Mouse (Mus musculus) forebrain, embryonic 16.5 days (tissue): Measurements from ENCODE around the gene Idi1. TPM values are rescaled to one million over a fixed set of nuclear protein-coding genes. Genes with fewer than 3 reads are reported as not detected.
"Not testable (repeated sequence)": the region's sequence is repeated elsewhere in the genome, so short reads cannot be mapped to it uniquely, and the experiment has no call there.

Experiments used
- ATAC-seq: fragments of 200-750 bp; cut with Nextera tagmentation; 2 replicates; pipeline ENCODE4 v1.8.0; 2017; ENCODE audit warnings: mild to moderate bottlenecking, moderate library complexity
- H3K27ac ChIP-seq: fragments of 300-500 bp; sonication (generic); 2 replicates; pipeline ENCODE4 v1.5.1; 2014; ENCODE audit warnings: low read length, control low read depth
- H3K27me3 ChIP-seq: fragments of 300-500 bp; sonication (generic); replicated peaks from 2 replicates; pipeline ENCODE4 v1.6.1; 2014; ENCODE audit warnings: low read length; ENCODE audit not compliant: control insufficient read depth, insufficient read depth
- H3K36me3 ChIP-seq: fragments of 300-500 bp; sonication (generic); 2 replicates; pipeline ENCODE4 v1.6.1; 2014; ENCODE audit not compliant: control insufficient read depth, insufficient read depth
- H3K4me1 ChIP-seq: fragments of 300-500 bp; sonication (generic); replicated peaks from 2 replicates; pipeline ENCODE4 v1.6.1; 2014; ENCODE audit warnings: low read length; ENCODE audit not compliant: control insufficient read depth, insufficient read depth
- H3K4me2 ChIP-seq: fragments of 300-500 bp; sonication (generic); 2 replicates; pipeline ENCODE4 v1.6.1; 2014; ENCODE audit warnings: mild to moderate bottlenecking, low read length, control low read depth
- H3K4me3 ChIP-seq: fragments of 300-500 bp; sonication (generic); replicated peaks from 2 replicates; pipeline ENCODE4 v1.5.1; 2014; ENCODE audit warnings: mild to moderate bottlenecking, low read length, control low read depth
- H3K9ac ChIP-seq: fragments of 300-500 bp; sonication (generic); replicated peaks from 2 replicates; pipeline ENCODE4 v1.6.1; 2014; ENCODE audit warnings: low read depth, low read length, control low read depth
- H3K9me3 ChIP-seq: fragments of 300-500 bp; sonication (generic); 2 replicates; pipeline ENCODE4 v1.6.1; 2016; ENCODE audit warnings: low read length; ENCODE audit not compliant: control insufficient read depth
- WGBS: fragments of 180-500 bp; shearing (Covaris S2); extraction: QIAGEN DNeasy Blood & Tissue Kit; methylation state at CpG from one replicate; pipeline ENCODE4 v1.1.7; 2014; 5-methylcytosine and 5-hydroxymethylcytosine counted together
- microRNA-seq: library from miRNA; unstranded; fragments of <30 nt; microRNA quantifications from one replicate; pipeline ENCODE4, GENCODE M21; 2017
- polyA plus RNA-seq: library from polyadenylated mRNA; unstranded; fragments of >200 nt; fragmentation: Nextera tagmentation; extraction: Ambion mirVana; gene quantifications from 2 replicates; pipeline ENCODE4 v1.2.1, GENCODE M21; 2015

Idi1 gene
- polyA plus RNA-seq, 1 experiment from 2014 or later, result 99.8 TPM

DNA sequence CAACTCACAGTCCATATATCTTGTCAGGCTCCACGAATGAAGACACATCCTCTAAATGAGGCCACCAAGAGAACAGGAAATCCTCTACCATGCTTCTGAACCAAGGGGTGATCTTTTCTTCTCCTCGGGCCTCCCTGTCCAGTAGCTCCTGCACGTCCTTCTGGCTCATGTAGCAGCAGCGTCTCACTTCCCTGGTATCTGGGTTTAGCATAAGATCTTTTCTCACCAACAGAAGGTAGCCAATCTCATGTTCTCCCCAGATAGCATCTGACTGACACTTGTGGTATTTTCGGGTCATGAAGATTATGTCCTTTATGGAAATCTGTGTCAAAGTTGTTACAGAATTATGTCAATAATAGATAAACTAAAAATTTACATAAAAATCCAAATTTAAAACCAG lies 56.4 kb downstream of the Idi1 start:
- ATAC-seq, result not testable (repeated sequence)
- no CpG with 5 or more reads among the region's 5 CpGs for WGBS

More for the DNA sequence above, 56.4 kb downstream of the Idi1 start:
- not testable (repeated sequence) for H3K27me3 ChIP-seq, H3K9me3 ChIP-seq, H3K36me3 ChIP-seq, H3K4me2 ChIP-seq, H3K4me1 ChIP-seq, H3K9ac ChIP-seq, H3K4me3 ChIP-seq, H3K27ac ChIP-seq

Small RNAs within 50 kb of the gene (microRNA-seq; reads per million reads assigned to microRNA genes)
- not detected for gene Gm22750

Other genes starting within 250 kb of the Idi1 start
- gene Wdr37, start 13.6 kb upstream of the Idi1 start, polyA plus RNA-seq, result 48.8 and 51.0 TPM in 2 replicates
- not detected in 2 replicates for gene Gm9745, start 62.7 kb downstream of the Idi1 start, polyA plus RNA-seq
- not detected in 2 replicates for gene Idi2, start 67.4 kb downstream of the Idi1 start, polyA plus RNA-seq
- 75.4 and 78.4 TPM in 2 replicates for gene Gtpbp4, start 110.6 kb downstream of the Idi1 start, polyA plus RNA-seq
- 42.4 and 46.2 TPM in 2 replicates for gene Larp4b, start 208.4 kb downstream of the Idi1 start, polyA plus RNA-seq